Mouse (Mus musculus): Measurements from ENCODE around the gene Nxnl1. TPM values are rescaled to one million over a fixed set of nuclear protein-coding genes. Genes with fewer than 3 reads are reported as not detected.
"Not testable (repeated sequence)": the region's sequence is repeated elsewhere in the genome, so short reads cannot be mapped to it uniquely, and the experiment has no call there.

Nxnl1 gene
- total RNA-seq, 2 experiments from 2014 or later, result 0.25 to 0.65 TPM

- no peak for DNase-seq (ENCODE audit: low spot score in 2 of 2)
Observed at GRCm38 (mm10) chr8:71558071-71558957, 8.1 kb downstream of the Nxnl1 start, which contains the start of gene Tmem221. TSS of gene Tmem221 (minus strand) at chr8:71558871.

GRCm38 (mm10) chr8:71554644-71555043, 11.8 kb downstream of the Nxnl1 start:
- DNase-seq (ENCODE audit: low spot score in 2 of 2), result no peak

GRCm38 (mm10) chr8:71554001-71554400, 12.4 kb downstream of the Nxnl1 start:
- no peak for DNase-seq (ENCODE audit: low spot score in 2 of 2)

GRCm38 (mm10) chr8:71552770-71553169, 13.6 kb downstream of the Nxnl1 start:
- DNase-seq (ENCODE audit: low spot score in 2 of 2), result no peak

GRCm38 (mm10) chr8:71550754-71551153, 15.6 kb downstream of the Nxnl1 start:
- DNase-seq (ENCODE audit: low spot score in 2 of 2), result no peak

GRCm38 (mm10) chr8:71547590-71547989, 18.8 kb downstream of the Nxnl1 start:
- DNase-seq (ENCODE audit: low spot score in 2 of 2), result no peak

GRCm38 (mm10) chr8:71545053-71545452, 21.3 kb downstream of the Nxnl1 start:
- no peak for DNase-seq (ENCODE audit: low spot score in 2 of 2)

GRCm38 (mm10) chr8:71543755-71544154, 22.6 kb downstream of the Nxnl1 start:
- DNase-seq (ENCODE audit: low spot score in 2 of 2), result no peak

- peak; percentile 71 to 93 for DNase-seq (ENCODE audit: low spot score in 2 of 2)
Observed at GRCm38 (mm10) chr8:71542632-71543343, 23.6 kb downstream of the Nxnl1 start, which contains the start of gene Mvb12a. TSS of gene Mvb12a (plus strand) at chr8:71542922.

GRCm38 (mm10) chr8:71537028-71537867, 29.2 kb downstream of the Nxnl1 start, which contains the start of gene Bst2:
TSS of gene Bst2 (minus strand) at chr8:71537456.
- peak; percentile 58 to 77 for DNase-seq (ENCODE audit: low spot score in 2 of 2)

GRCm38 (mm10) chr8:71535663-71536062, 30.7 kb downstream of the Nxnl1 start:
- no peak for DNase-seq (ENCODE audit: low spot score in 2 of 2)

- DNase-seq (ENCODE audit: low spot score in 2 of 2), result no peak
Observed at GRCm38 (mm10) chr8:71534263-71534810, 32.1 kb downstream of the Nxnl1 start.

- not testable (repeated sequence) for DNase-seq (ENCODE audit: low spot score in 2 of 2)
Observed at GRCm38 (mm10) chr8:71530735-71531467, 35.5 kb downstream of the Nxnl1 start.

- DNase-seq (ENCODE audit: low spot score in 2 of 2), result no peak
Observed at GRCm38 (mm10) chr8:71528362-71529073, 37.9 kb downstream of the Nxnl1 start.

GRCm38 (mm10) chr8:71527162-71527870, 39.1 kb downstream of the Nxnl1 start:
- no peak for DNase-seq (ENCODE audit: low spot score in 2 of 2)

- DNase-seq (ENCODE audit: low spot score in 2 of 2), result no peak
Observed at GRCm38 (mm10) chr8:71526272-71526671, 40.1 kb downstream of the Nxnl1 start.

- no peak for DNase-seq (ENCODE audit: low spot score in 2 of 2)
Observed at GRCm38 (mm10) chr8:71525226-71526050, 41.0 kb downstream of the Nxnl1 start, which contains the start of gene Ccdc194. TSS of gene Ccdc194 (minus strand) at chr8:71525711.

GRCm38 (mm10) chr8:71521634-71522033, 44.8 kb downstream of the Nxnl1 start:
- DNase-seq (ENCODE audit: low spot score in 2 of 2), result peak; percentile 93 to 94
